Mouse (Mus musculus): Measurements from ENCODE around the gene Stat5a. TPM values are rescaled to one million over a fixed set of nuclear protein-coding genes. Genes with fewer than 3 reads are reported as not detected.
A peak's percentile ranks its signal among the peaks of the same experiment; 100 is the strongest.

Gene Stat5a
- total and polyA plus RNA-seq, 3 experiments, result 27.0 to 51.2 (median 38.0) TPM

- no peak for DNase-seq
These were observed 2.2 kb downstream of the Stat5a start for GRCm38 (mm10) chr11:100861335-100861734.

GRCm38 (mm10) chr11:100861836-100862235 is 2.7 kb downstream of the Stat5a start:
- no peak for DNase-seq

GRCm38 (mm10) chr11:100863141-100863540 is 4.0 kb downstream of the Stat5a start:
- DNase-seq, result no peak

- no peak for DNase-seq
These were observed 6.5 kb downstream of the Stat5a start for GRCm38 (mm10) chr11:100865618-100866017.

DNA sequence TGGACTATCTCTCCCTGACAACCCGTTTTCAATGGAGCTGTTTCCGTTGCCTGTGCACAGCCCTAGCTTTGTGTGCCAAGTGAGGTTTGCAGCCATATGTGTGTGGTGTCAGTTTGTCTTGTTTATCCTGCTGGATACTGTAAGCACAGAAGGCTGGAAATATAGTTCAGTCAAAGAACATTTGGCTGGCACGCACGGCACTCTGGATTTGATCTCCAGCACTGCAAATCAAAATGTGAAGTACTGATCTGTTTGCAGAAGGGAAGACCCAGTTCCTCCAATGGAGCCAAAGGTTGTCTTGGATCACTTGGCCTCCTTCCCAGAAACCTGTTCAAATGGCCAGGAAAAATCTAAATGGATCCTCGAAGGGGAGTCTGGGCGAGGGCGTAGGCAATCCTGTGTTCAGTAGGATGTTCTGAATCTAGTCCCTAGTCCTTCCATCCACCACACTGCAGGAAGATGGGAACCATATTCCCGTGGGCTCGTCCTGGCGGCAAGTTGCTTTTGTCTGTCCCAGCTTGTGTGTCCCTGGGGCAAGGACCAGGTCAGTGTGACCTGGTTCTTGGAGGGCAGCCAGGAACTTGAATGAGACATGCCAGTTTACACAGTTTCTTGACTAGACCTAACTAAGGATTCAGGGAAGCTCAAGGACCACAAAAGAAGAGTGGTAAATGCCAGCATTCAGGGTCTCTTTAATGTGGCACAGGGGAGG is 11.3 kb downstream of the Stat5a start:
- peak; percentile 64 for DNase-seq

DNA sequence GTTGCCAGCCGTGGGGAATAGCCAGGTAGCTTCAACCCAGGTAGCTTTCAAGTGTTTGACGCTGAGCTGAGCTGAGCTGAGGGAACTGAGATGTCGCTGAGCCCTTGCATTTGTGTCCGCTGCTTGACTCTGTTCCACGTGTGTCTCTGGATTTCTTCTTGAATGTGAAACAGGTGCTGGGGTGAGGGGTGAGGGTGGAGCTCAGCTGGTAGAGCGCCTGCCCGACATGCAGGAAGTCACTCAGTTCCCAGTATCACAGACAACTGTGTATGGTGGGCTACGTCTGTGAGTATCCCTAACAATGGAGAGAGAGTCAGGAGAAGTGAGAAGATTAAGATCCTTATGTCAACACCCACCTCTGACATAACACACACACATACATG is 11.8 kb downstream of the Stat5a start:
- no peak for DNase-seq

DNA sequence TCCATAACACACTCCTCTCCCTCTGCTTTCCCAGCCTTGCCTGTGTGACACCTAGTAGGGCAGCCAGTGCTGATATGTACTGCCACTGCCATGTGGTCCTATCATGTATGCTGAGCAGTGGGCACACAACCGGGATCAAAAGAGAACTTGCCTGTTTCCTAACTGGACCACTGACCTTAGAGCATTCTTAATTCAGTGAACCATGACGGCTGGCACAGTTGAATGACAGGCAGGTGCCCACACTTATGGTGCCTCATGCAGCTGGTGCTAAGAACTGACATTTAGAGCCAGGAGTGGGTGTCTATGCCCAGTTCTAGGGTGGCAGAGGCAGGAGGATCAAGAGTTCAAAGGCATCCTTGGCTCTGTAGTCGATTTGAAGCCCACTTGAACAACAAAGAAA is 16.6 kb downstream of the Stat5a start:
- DNase-seq, result no peak

- DNase-seq, result no peak
These were observed 20.3 kb downstream of the Stat5a start for GRCm38 (mm10) chr11:100879321-100880078.

DNA sequence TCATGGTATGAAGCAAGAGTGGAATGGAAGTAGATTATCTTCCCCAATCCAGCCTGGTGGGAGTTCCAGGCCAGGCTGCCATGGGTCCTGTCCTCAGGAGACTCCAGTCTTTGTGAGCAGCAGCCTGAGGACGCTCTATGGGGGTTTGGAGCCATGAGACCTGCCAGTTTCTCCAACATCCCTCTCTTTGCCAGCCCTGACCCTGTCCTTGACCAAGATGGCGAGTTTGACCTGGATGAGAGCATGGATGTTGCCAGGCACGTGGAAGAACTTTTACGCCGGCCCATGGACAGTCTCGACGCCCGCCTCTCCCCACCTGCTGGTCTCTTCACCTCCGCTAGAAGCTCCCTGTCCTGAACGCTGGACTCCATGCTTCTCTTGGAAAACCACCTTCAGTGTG is 24.5 kb downstream of the Stat5a start:
- DNase-seq, result no peak

DNA sequence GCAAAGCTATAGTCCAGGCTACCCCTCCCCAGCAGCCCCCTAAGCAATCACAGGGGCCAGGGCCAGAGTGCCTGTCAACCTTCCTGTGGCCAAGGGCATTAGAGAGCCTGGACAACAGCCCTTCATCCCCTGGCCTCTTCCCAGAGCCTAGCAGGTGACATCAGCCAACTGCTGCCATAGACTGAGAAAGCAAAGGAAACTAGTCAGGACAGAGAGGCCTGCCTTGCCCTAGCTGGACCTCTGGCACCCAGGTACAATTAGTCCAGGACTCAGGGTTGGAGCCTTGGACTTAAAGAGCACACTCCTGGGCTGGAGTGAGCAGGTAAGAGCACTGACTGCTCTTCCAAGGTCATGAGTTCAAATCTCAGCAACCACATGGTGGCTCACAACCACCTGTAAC is 26.3 kb downstream of the Stat5a start:
- DNase-seq, result no peak

- no peak for DNase-seq
These were observed 27.1 kb downstream of the Stat5a start for GRCm38 (mm10) chr11:100886188-100886740.

- peak; percentile 70 for DNase-seq
These were observed 28.1 kb downstream of the Stat5a start for GRCm38 (mm10) chr11:100887236-100887635.

- peak; percentile 78 for DNase-seq
These were observed 28.6 kb downstream of the Stat5a start for GRCm38 (mm10) chr11:100887764-100888163.

- no peak for DNase-seq
These were observed 29.2 kb downstream of the Stat5a start for GRCm38 (mm10) chr11:100888348-100888820.

DNA sequence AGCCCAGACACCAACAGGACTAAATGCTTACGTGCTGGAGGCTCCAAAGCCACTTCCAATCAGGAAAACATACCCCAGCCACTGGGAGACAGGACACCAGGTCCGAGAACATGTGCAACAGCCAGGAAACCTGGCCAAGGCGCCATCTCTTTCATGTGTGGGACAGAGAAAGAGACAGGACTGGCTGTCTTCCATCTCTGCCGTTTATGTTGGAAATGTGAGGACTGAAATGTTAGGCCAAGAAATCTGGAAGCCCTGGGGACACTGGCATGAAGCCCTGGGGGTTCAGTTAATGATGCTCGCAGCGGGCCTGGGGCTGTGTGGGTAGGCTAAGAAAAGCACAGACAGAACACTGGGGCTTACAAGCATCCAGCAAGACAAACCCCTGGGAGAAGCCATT is 31.3 kb downstream of the Stat5a start:
- no peak for DNase-seq

GRCm38 (mm10) chr11:100891256-100892123 is 32.3 kb downstream of the Stat5a start:
- DNase-seq, result no peak

- peak; percentile 66 for DNase-seq
These were observed 33.3 kb downstream of the Stat5a start for GRCm38 (mm10) chr11:100892435-100892834.

DNA sequence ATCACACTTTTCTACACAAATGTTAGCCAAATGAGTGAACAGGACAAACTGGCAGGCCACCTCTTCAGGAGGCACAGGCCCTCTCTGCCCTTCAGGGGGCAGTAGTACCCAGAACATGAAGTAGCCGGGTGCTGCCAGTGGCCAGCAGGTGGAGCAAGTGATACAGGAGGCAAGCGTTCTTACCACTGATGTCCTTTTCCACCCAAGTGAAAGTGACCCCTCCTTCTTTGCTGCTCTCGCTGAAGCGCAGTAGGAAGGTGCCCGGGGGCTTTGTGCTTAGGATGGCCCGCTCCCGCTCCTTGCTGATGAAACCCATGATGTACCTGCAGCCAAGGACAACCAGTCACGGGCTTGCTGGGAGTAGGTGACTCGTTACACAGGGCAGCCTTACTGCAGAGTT is 34.3 kb downstream of the Stat5a start:
- DNase-seq, result peak; percentile 90

DNA sequence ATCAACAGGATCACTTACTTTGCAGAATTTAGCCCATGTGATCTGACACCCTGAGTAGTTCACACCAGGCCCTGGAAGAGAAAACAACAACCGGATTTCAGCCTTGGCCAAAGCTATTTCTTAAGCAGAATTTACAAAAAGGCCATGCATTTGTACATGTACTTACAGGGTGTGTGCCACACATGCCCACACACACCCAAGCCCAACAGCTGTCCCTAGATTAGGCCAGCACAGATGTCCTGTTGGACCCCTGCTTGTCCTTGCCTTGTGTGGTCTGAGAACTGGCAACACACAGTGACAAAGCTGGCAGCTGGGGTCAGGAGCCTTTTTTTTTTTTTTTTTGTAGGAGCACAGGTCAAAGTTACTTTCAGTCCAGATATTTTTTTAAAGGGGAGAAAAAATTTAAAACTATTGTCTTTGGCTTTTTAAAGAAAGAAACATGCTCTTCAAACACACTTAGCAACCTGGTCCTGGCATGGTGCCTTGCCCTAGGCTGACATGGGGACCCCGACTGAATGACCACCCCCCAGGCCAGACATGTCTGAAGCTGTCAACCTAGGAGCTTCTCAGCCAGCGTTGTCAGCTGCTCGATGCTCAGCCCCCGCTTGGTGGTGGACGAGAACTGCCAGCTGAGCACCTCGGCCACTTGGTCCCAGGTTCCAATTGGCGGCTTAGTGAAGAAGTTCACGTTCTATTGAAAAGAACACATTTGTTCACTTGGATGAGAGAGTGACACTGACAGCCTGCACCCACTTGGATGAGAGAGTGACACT is 35.2 kb downstream of the Stat5a start:
- DNase-seq, result no peak

- no peak for DNase-seq
These were observed 36.9 kb downstream of the Stat5a start for GRCm38 (mm10) chr11:100896078-100896477.
